10 mouse cellular contexts compared by ENCODE assay signal in the genomic region with DNA sequence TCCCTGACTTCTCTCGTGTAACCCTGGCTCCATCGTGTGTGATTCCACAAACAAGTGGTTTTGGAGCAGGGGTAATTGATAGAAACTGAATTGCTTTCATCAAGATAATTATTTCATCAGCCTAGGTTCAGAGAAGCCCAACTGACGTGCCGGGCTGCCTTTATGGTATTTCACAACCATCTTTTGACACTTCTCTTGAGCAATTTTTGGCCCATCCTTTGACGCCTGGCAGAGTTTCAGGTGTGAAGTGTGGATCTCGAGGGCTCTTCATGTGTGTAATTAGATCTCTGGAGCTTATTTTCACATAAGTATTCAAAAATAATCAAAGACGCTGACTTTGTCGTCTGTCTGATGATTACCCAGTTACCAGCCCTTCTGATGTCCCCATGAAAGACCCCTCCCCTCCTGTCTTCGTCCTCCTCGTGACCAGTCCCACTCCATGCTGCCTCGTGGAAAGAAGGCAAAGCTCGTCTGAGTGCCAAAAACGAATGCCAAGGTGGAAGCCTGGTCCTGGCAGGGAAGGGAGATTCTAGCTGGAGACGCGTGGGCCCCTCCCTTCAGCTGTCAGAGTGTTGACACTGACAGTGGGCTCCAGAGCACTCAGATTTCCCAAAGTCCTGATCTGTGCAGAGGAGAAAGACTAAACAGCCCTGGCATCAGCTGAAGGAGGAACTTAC. TPM values are rescaled to one million over a fixed set of nuclear protein-coding genes. Genes with fewer than 3 reads are reported as not detected.
DNase-seq lines count a peak whose midpoint lies in the region; ATAC-seq and TF ChIP-seq lines count a peak whose summit lies in the region.
"Had no signal": no experiment of that assay in that cellular context is flagged by ENCODE, and none has a peak within 500 bp of the region (broad histone marks: within the 10 kb centered on the region; RNA-seq: fewer than 3 reads in every experiment).

No protein-coding gene starts in this region.

- TF ChIP-seq CTCF in layer of hippocampus, adult 2 months (conservative IDR thresholded peaks at IDR 0.05), result no peak
- TF ChIP-seq CTCF in thymus, adult 2 months (IDR thresholded peaks at IDR 0.05; ENCODE audit: borderline replicate concordance, control insufficient read depth, extremely low read depth, insufficient read depth, low read length, poor library complexity), result no peak

- no peak overlapping the region for H3K4me3 ChIP-seq in layer of hippocampus, adult 2 months
- no peak overlapping the region for H3K4me3 ChIP-seq in thymus, adult 2 months (ENCODE audit: control insufficient read depth, insufficient read depth, low read length)
- H3K4me3 ChIP-seq: liver, embryonic 13.5 days had no signal

- H3K36me3 ChIP-seq in thymus, adult 2 months (ENCODE audit: control insufficient read depth, insufficient read depth, low read length), result no peaks in the 10 kb centered on the region
- H3K36me3 ChIP-seq: liver, embryonic 13.5 days had no signal

- WGBS in thymus, adult 2 months, result 91% methylated on average over 15 of the region's 15 CpGs

- ATAC-seq in cerebellum, adult (ENCODE audit: insufficient number of reproducible peaks, low FRiP score, low TSS enrichment), result no peak; the same call in 1 of the 2 replicates

- peak; percentile 89 to 91 for DNase-seq in cerebellum, postnatal 10 days
- no peak for DNase-seq in layer of hippocampus, adult 2 months (ENCODE audit: low spot score in 2 of 2)
- no peak for DNase-seq in layer of hippocampus, adult 9-11 months
- peak; percentile 70 for DNase-seq in fat pad, adult 2 months (ENCODE audit: extremely low read depth, low read depth, low spot score)
- peak; percentile 62 for DNase-seq in lung, postnatal 4 days
- DNase-seq in kidney, adult 9 months, result no peak
- DNase-seq in thymus, adult 2 months, result no peak
- DNase-seq: liver, embryonic 13.5 days had no signal

- no peaks in the 10 kb centered on the region for H3K4me1 ChIP-seq in thymus, adult 2 months (replicated peaks; ENCODE audit: control insufficient read depth, insufficient read depth, low read length)
- H3K4me1 ChIP-seq: liver, embryonic 13.5 days had no signal

- no peaks in the 10 kb centered on the region for H3K27me3 ChIP-seq in thymus, adult 2 months (ENCODE audit: control insufficient read depth, insufficient read depth, low read length)
- H3K27me3 ChIP-seq: liver, embryonic 13.5 days had no signal

- peak overlapping the region; percentile 49 for H3K27ac ChIP-seq in layer of hippocampus, adult 2 months
- H3K27ac ChIP-seq in thymus, adult 2 months (ENCODE audit: control insufficient read depth, insufficient read depth, low read length), result no peak overlapping the region
- H3K27ac ChIP-seq: hindbrain, embryonic 14.5 days; liver, embryonic 13.5 days had no signal

- no peak for TF ChIP-seq POLR2A in thymus, adult 2 months (IDR thresholded peaks at IDR 0.05; ENCODE audit: control insufficient read depth, extremely low read depth, insufficient read depth, low read length, poor library complexity)

RNA-seq across cellular contexts. Expression of a gene that starts 9.2 kb away (rescaled TPM):
- 10 to 100 TPM; 41.1 to 44.5 TPM for total RNA-seq in layer of hippocampus, adult 2 months (2021)
- 0.99 and 1.1 TPM in 2 replicates for polyA plus RNA-seq in thymus, adult 2 months (2012; rRNA removed)

RNA-seq across cellular contexts. Expression of a gene that starts 20.8 kb away (rescaled TPM):
- total RNA-seq in layer of hippocampus, adult 2 months (2021), result 10 to 100 TPM; 46.2 to 48.6 TPM
- polyA plus RNA-seq in thymus, adult 2 months (2012; rRNA removed), result 56.2 and 70.7 TPM in 2 replicates

RNA-seq across cellular contexts. Expression of a gene that starts 28.9 kb away (rescaled TPM):
- total RNA-seq in layer of hippocampus, adult 2 months (2021), result 10 to 100 TPM; 13.4 to 13.8 TPM
- 41.0 and 41.7 TPM in 2 replicates for polyA plus RNA-seq in thymus, adult 2 months (2012; rRNA removed)

RNA-seq across cellular contexts. Expression of a gene that starts 36.2 kb away (rescaled TPM):
- total RNA-seq in layer of hippocampus, adult 2 months (2021), result 10 to 100 TPM; 24.8 to 26.6 TPM
- 36.5 and 43.1 TPM in 2 replicates for polyA plus RNA-seq in thymus, adult 2 months (2012; rRNA removed)

RNA-seq across cellular contexts. Expression of a gene that starts 43.2 kb away (rescaled TPM):
- total RNA-seq in layer of hippocampus, adult 2 months (2021), result 1 to 10 TPM; 4.7 to 6.6 TPM
- 6.7 and 7.3 TPM in 2 replicates for polyA plus RNA-seq in thymus, adult 2 months (2012; rRNA removed)

Comparison
In these comparisons a context has a peak if more than half of its experiments do, and no peak if none do; other contexts are left out.
1. DNase-seq: peak in cerebellum, postnatal 10 days (2 of 2), fat pad, adult 2 months (single experiment) and lung, postnatal 4 days (2 of 2); none in layer of hippocampus, adult 2 months (0 of 2), layer of hippocampus, adult 9-11 months (single experiment), kidney, adult 9 months (single experiment) and thymus, adult 2 months (single experiment).